Mouse (Mus musculus) limb, embryonic 14.5 days (tissue): ENCODE measurements around the gene BC147527. TPM values are rescaled to one million over a fixed set of nuclear protein-coding genes. Genes with fewer than 3 reads are reported as not detected.

ENCODE experiments used
- ATAC-seq: fragments of 200-750 bp; cut with Nextera tagmentation; 2 replicates; pipeline ENCODE4 v1.8.0; 2017; ENCODE audit warnings: low read depth, moderate number of reproducible peaks, moderate TSS enrichment; ENCODE audit not compliant: low FRiP score
- DNase-seq: peaks from one replicate; pipeline ENCODE4 v3.0.0-alpha.2; 2015; ENCODE audit warnings: low spot score
- H3K27ac ChIP-seq: fragments of 300-500 bp; sonication (generic); replicated peaks from 2 replicates; pipeline ENCODE4 v1.5.1; 2014; ENCODE audit warnings: low read depth, mild to moderate bottlenecking, low read length, moderate library complexity, mixed read lengths
- H3K27me3 ChIP-seq: fragments of 300-500 bp; sonication (generic); 2 replicates; pipeline ENCODE4 v1.6.1; 2014; ENCODE audit warnings: low read length, mixed read lengths; ENCODE audit not compliant: control insufficient read depth, insufficient read depth
- H3K36me3 ChIP-seq: fragments of 300-500 bp; sonication (generic); 2 replicates; pipeline ENCODE4 v1.6.1; 2014; ENCODE audit warnings: mild to moderate bottlenecking, low read length, moderate library complexity, mixed read lengths; ENCODE audit not compliant: control insufficient read depth, insufficient read depth
- H3K4me1 ChIP-seq: fragments of 300-500 bp; sonication (generic); 2 replicates; pipeline ENCODE4 v1.6.1; 2014; ENCODE audit warnings: antibody characterized with exemption, low read length, mixed read lengths; ENCODE audit not compliant: control insufficient read depth, insufficient read depth
- H3K4me2 ChIP-seq: fragments of 300-500 bp; sonication (generic); replicated peaks from 2 replicates; pipeline ENCODE4 v1.6.1; 2014; ENCODE audit warnings: low read depth, mild to moderate bottlenecking, low read length, moderate library complexity; ENCODE audit not compliant: severe bottlenecking
- H3K4me3 ChIP-seq: fragments of 300-500 bp; sonication (generic); replicated peaks from 2 replicates; pipeline ENCODE4 v1.5.1; 2014; ENCODE audit warnings: low read length
- H3K9ac ChIP-seq: fragments of 300-500 bp; sonication (generic); 2 replicates; pipeline ENCODE4 v1.6.1; 2014; ENCODE audit warnings: mild to moderate bottlenecking, low read depth, low read length, moderate library complexity; ENCODE audit not compliant: severe bottlenecking
- H3K9me3 ChIP-seq: fragments of 300-500 bp; sonication (generic); 2 replicates; pipeline ENCODE4 v1.6.1; 2016; ENCODE audit warnings: low read length; ENCODE audit not compliant: control insufficient read depth
- POLR2A ChIP-seq: fragments of 200-500 bp; IDR thresholded peaks from 2 replicates; pipeline ENCODE4 v1.8.0; 2012; ENCODE audit warnings: inconsistent platforms, mild to moderate bottlenecking, moderate library complexity, borderline replicate concordance; ENCODE audit not compliant: insufficient read depth, insufficient read length; ENCODE audit errors: extremely low read depth
- WGBS: fragments of 180-500 bp; shearing (Covaris S2); extraction: QIAGEN DNeasy Blood & Tissue Kit; methylation state at CpG from one replicate; pipeline ENCODE4 v1.1.7; 2014; 5-methylcytosine and 5-hydroxymethylcytosine counted together
- polyA plus RNA-seq, 2 experiments: library from polyadenylated mRNA; depleted of rRNA in 1 of 2; stranded (reverse) in 1 of 2; unstranded in 1 of 2; fragments of >200 nt; fragmentation: Nextera tagmentation in 1 of 2; extraction: Ambion mirVana in 1 of 2; gene quantifications; 2 replicates each; pipeline versions ENCODE4 v1.2.1 to v1.2.3; 2012 to 2014

The BC147527 gene
- polyA plus RNA-seq, 2 experiments = 0.09 to 0.69 TPM

DNA sequence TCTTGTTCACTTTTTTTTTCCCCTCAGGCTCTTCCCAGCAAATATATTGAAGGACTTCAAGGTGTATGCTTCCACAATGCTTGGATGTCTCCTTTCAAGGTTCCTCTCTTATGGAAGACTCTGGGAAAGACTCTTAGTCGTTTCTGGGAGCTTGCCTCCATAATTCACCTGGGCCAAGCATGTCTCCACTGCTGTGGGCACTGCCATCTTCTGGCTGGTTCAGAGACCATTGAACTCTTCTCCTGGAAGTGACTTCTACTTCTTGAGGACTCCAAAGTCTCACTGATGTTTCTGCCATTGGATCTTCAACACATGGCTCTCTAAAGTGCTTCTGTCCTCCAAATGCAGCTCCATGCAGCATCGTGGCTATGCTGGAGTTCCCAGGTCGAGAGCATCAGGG, 20.0 kb downstream of the BC147527 start:
- H3K4me2 ChIP-seq = no peak overlapping the region
- H3K27ac ChIP-seq = no peak overlapping the region
- no peak overlapping the region for H3K4me3 ChIP-seq
- no peak for ATAC-seq
- H3K9ac ChIP-seq = no peak overlapping the region
- no peaks in the 10 kb centered on the region for H3K4me1 ChIP-seq
- no peaks in the 10 kb centered on the region for H3K27me3 ChIP-seq
- no peak for DNase-seq
- no peaks in the 10 kb centered on the region for H3K9me3 ChIP-seq
- no peak for TF ChIP-seq POLR2A
- 57% methylated on average over 3 of the region's 3 CpGs for WGBS
- no peaks in the 10 kb centered on the region for H3K36me3 ChIP-seq

DNA sequence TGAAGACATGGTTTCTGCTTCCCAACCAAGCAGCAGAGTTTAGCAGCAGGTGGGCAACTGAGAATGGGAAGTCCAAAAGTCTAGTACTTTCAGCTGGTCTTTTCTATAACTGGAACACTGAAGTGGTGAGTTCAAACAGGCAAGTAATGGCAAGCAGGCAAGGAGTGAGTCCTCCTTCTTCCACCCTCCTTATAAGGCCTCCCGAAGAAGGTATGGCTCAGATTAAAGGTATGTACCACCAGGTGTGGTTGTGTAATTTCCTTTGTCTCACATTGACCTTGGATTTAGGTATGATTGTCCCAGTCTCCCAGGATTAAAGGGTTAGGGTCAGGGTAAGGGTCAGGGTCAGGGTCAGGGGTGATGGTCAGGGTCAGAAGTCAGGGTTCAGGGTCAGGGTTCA, 20.5 kb downstream of the BC147527 start:
- Histone ChIP-seq H3K4me2 (no peak overlapping the region), H3K9me3 (no peaks in the 10 kb centered on the region), H3K36me3 (no peaks in the 10 kb centered on the region), H3K4me3 (no peak overlapping the region), H3K9ac (no peak overlapping the region), H3K27me3 (no peaks in the 10 kb centered on the region), H3K27ac (no peak overlapping the region), H3K4me1 (no peaks in the 10 kb centered on the region)
- no peak for TF ChIP-seq POLR2A
- DNase-seq (no peak), ATAC-seq (no peak)
- 74% methylated on average over 1 of the region's 1 CpGs for WGBS

Other genes with a start within 250 kb of the BC147527 start
- gene Gm21188, start 248.2 kb upstream of the BC147527 start, polyA plus RNA-seq (2012; rRNA removed) = 0.03 TPM in 1 of 2 replicates, not detected in the other
- 0.19 TPM in 1 of 2 replicates, not detected in the other for gene Gm21188, start 248.2 kb upstream of the BC147527 start, polyA plus RNA-seq (2014; fragmentation: Nextera tagmentation; extraction: Ambion mirVana)
- not detected in 2 replicates for gene Gm20767, start 160.1 kb upstream of the BC147527 start, polyA plus RNA-seq (2012; rRNA removed)
- gene Gm20767, start 160.1 kb upstream of the BC147527 start, polyA plus RNA-seq (2014; fragmentation: Nextera tagmentation; extraction: Ambion mirVana) = not detected in 2 replicates
- gene Gm21818, start 128.0 kb upstream of the BC147527 start, polyA plus RNA-seq (2012; rRNA removed) = not detected in 2 replicates
- not detected in 2 replicates for gene Gm21818, start 128.0 kb upstream of the BC147527 start, polyA plus RNA-seq (2014; fragmentation: Nextera tagmentation; extraction: Ambion mirVana)
- gene Gm21762, start 84.4 kb upstream of the BC147527 start, polyA plus RNA-seq (2012; rRNA removed) = not detected in 2 replicates
- not detected in 2 replicates for gene Gm21762, start 84.4 kb upstream of the BC147527 start, polyA plus RNA-seq (2014; fragmentation: Nextera tagmentation; extraction: Ambion mirVana)
- not detected in 2 replicates for gene Gm21731, start 61.3 kb upstream of the BC147527 start, polyA plus RNA-seq (2012; rRNA removed)
- gene Gm21731, start 61.3 kb upstream of the BC147527 start, polyA plus RNA-seq (2014; fragmentation: Nextera tagmentation; extraction: Ambion mirVana) = not detected in 2 replicates
- gene AF067061, start 37.3 kb upstream of the BC147527 start, polyA plus RNA-seq (2012; rRNA removed) = not detected in 2 replicates
- not detected in 2 replicates for gene AF067061, start 37.3 kb upstream of the BC147527 start, polyA plus RNA-seq (2014; fragmentation: Nextera tagmentation; extraction: Ambion mirVana)
- not detected in 2 replicates for gene Tcstv3, start 16.5 kb downstream of the BC147527 start, polyA plus RNA-seq (2012; rRNA removed)
- gene Tcstv3, start 16.5 kb downstream of the BC147527 start, polyA plus RNA-seq (2014; fragmentation: Nextera tagmentation; extraction: Ambion mirVana) = not detected in 2 replicates